Mouse (Mus musculus) CH12.LX (cell line): ENCODE results near the gene Foxo6. TPM values are rescaled to one million over a fixed set of nuclear protein-coding genes. Genes with fewer than 3 reads are reported as not detected.

ENCODE experiments used
- DNase-seq: peaks from one replicate; pipeline ENCODE4 v3.0.0-alpha.2; 2013; ENCODE audit errors: extremely low read depth
- H3K27ac ChIP-seq: 2 replicates; pipeline ENCODE4 v1.5.1; 2012; ENCODE audit warnings: low read depth, mild to moderate bottlenecking, control low read depth, moderate library complexity; ENCODE audit not compliant: insufficient read depth
- H3K27me3 ChIP-seq: replicated peaks from 2 replicates; pipeline ENCODE3; 2012; ENCODE audit warnings: inconsistent platforms
- H3K36me3 ChIP-seq, 2 experiments: replicated peaks in 1 of 2; 2 replicates each; pipeline versions ENCODE3 to v1.6.1; 2012; ENCODE audit warnings: inconsistent platforms in 1 of 2, low read length in 1 of 2, mild to moderate bottlenecking in 1 of 2, mixed read lengths in 1 of 2, moderate library complexity in 1 of 2; ENCODE audit not compliant: control insufficient read depth in 1 of 2, insufficient read depth in 1 of 2
- H3K4me1 ChIP-seq, 2 experiments: 2 replicates each; pipeline ENCODE4 v1.6.1; 2012; ENCODE audit warnings: inconsistent platforms in 1 of 2, moderate library complexity in 1 of 2; ENCODE audit not compliant: insufficient read depth in 2 of 2, control insufficient read depth in 1 of 2
- H3K4me2 ChIP-seq: 2 replicates; pipeline ENCODE4 v1.6.1; 2012; ENCODE audit warnings: low read depth, mild to moderate bottlenecking, control low read depth; ENCODE audit not compliant: poor library complexity, insufficient read depth, severe bottlenecking
- H3K4me3 ChIP-seq, 3 experiments: fragments of 150-350 bp in 1 of 3; sonication (generic) in 1 of 3; replicated peaks in 1 of 3; 2 replicates each; pipeline versions ENCODE3 to v1.5.1; 2011 to 2012; ENCODE audit warnings: low read depth in 2 of 3, low read length in 2 of 3, mild to moderate bottlenecking in 2 of 3, moderate library complexity in 2 of 3, control low read depth in 1 of 3, improper control_type of control experiment in 1 of 3, inconsistent platforms in 1 of 3, mixed read lengths in 1 of 3; ENCODE audit not compliant: poor library complexity in 1 of 3
- H3K79me2 ChIP-seq: replicated peaks from 2 replicates; pipeline ENCODE4 v1.6.1; 2012; ENCODE audit warnings: mild to moderate bottlenecking, moderate library complexity; ENCODE audit not compliant: control insufficient read depth, poor library complexity, insufficient read depth, severe bottlenecking; ENCODE audit errors: extremely low read depth
- H3K9ac ChIP-seq: 2 replicates; pipeline ENCODE4 v1.6.1; 2012; ENCODE audit warnings: low read depth, mild to moderate bottlenecking, control low read depth, moderate library complexity; ENCODE audit not compliant: insufficient read depth
- H3K9me3 ChIP-seq: replicated peaks from 2 replicates; pipeline ENCODE3; 2012; ENCODE audit warnings: low read length, inconsistent platforms, mixed read lengths
- CHD1 ChIP-seq: IDR thresholded peaks from 2 replicates; pipeline ENCODE4 v1.6.1; 2012; ENCODE audit warnings: low read depth, low read length, improper control_type of control experiment, inconsistent platforms
- CHD2 ChIP-seq: IDR thresholded peaks from 2 replicates; pipeline ENCODE4 v1.6.1; 2011; ENCODE audit warnings: low read length, improper control_type of control experiment
- CTCF ChIP-seq, 2 experiments: IDR thresholded peaks in 1 of 2; conservative IDR thresholded peaks in 1 of 2; 2 replicates each; pipeline ENCODE4 v1.5.1; 2011 to 2012; ENCODE audit warnings: low read depth in 2 of 2, low read length in 2 of 2, improper control_type of control experiment in 1 of 2, inconsistent platforms in 1 of 2, mild to moderate bottlenecking in 1 of 2, moderate library complexity in 1 of 2
- ELF1 ChIP-seq: IDR thresholded peaks from 2 replicates; pipeline ENCODE4 v1.6.1; 2014; ENCODE audit warnings: low read depth, mild to moderate bottlenecking, inconsistent platforms, low read length, improper control_type of control experiment
- ETS1 ChIP-seq: conservative IDR thresholded peaks from 2 replicates; pipeline ENCODE4 v1.6.1; 2012; ENCODE audit warnings: low read depth, mild to moderate bottlenecking, inconsistent platforms, low read length, improper control_type of control experiment, moderate library complexity
- GABPA ChIP-seq: IDR thresholded peaks from 2 replicates; pipeline ENCODE4 v1.6.1; 2012; ENCODE audit warnings: low read depth, low read length, improper control_type of control experiment, inconsistent platforms; ENCODE audit not compliant: insufficient replicate concordance
- JUND ChIP-seq: conservative IDR thresholded peaks from 2 replicates; pipeline ENCODE4 v1.6.1; 2011; ENCODE audit warnings: low read depth, low read length, improper control_type of control experiment
- MAX ChIP-seq: IDR thresholded peaks from 2 replicates; pipeline ENCODE4 v1.6.1; 2011; ENCODE audit warnings: low read length, improper control_type of control experiment
- MXI1 ChIP-seq: IDR thresholded peaks from 2 replicates; pipeline ENCODE4 v1.6.1; 2011; ENCODE audit warnings: mild to moderate bottlenecking, low read depth, low read length, improper control_type of control experiment
- PAX5 ChIP-seq: IDR thresholded peaks from 2 replicates; pipeline ENCODE4 v1.6.1; 2012; ENCODE audit warnings: low read length, inconsistent platforms, mixed read lengths
- RAD21 ChIP-seq: IDR thresholded peaks from 2 replicates; pipeline ENCODE4 v1.6.1; 2011; ENCODE audit warnings: low read depth, mild to moderate bottlenecking, low read length, improper control_type of control experiment, moderate library complexity
- SIN3A ChIP-seq: IDR thresholded peaks from 2 replicates; pipeline ENCODE4 v1.6.1; 2012; ENCODE audit warnings: low read length, improper control_type of control experiment, inconsistent platforms
- SMC3 ChIP-seq: IDR thresholded peaks from 2 replicates; pipeline ENCODE4 v1.6.1; 2011; ENCODE audit warnings: low read depth, low read length, improper control_type of control experiment
- TBP ChIP-seq: conservative IDR thresholded peaks from 2 replicates; pipeline ENCODE4 v1.6.1; 2011; ENCODE audit warnings: low read depth, low read length, improper control_type of control experiment
- TCF12 ChIP-seq: IDR thresholded peaks from 2 replicates; pipeline ENCODE4 v1.6.1; 2014; ENCODE audit warnings: low read depth, mild to moderate bottlenecking, inconsistent platforms, low read length, improper control_type of control experiment
- UBTF ChIP-seq: IDR thresholded peaks from 2 replicates; pipeline ENCODE4 v1.6.1; 2012; ENCODE audit warnings: low read depth, mild to moderate bottlenecking, inconsistent platforms, low read length, improper control_type of control experiment, moderate library complexity
- ZMIZ1 ChIP-seq: IDR thresholded peaks from 2 replicates; pipeline ENCODE4 v1.6.1; 2012; ENCODE audit warnings: low read depth, mild to moderate bottlenecking, inconsistent platforms, low read length, improper control_type of control experiment
- dilution Hi-C: fragments of 300-500 bp; cut with MboI; formaldehyde crosslinking; loops from 2 replicates; pipeline ENCODE4 v1.14.3; 2020; ENCODE audit warnings: low sequenced_read_pairs; ENCODE audit not compliant: extremely low pct_unique_long_range_greater_than_20kb, extremely low pct_ligation_motif_present
- in situ Hi-C: fragments of 300-500 bp; cut with MboI; formaldehyde crosslinking; loops from 3 replicates; pipeline ENCODE4 v1.14.3; 2019; ENCODE audit warnings: low sequenced_read_pairs, low pct_ligation_motif_present, low pct_unique_long_range_greater_than_20kb, mixed read lengths
- polyA plus RNA-seq: library from polyadenylated mRNA; unstranded; fragments of >175 nt; gene quantifications from 2 replicates; pipeline ENCODE4 v1.2.1, GENCODE M21; 2012; ENCODE audit warnings: low read depth; ENCODE audit not compliant: insufficient read length
- total RNA-seq, 2 experiments: library from RNA; depleted of rRNA; stranded (reverse); fragments of 300-350 nt in 1 of 2; fragments of >200 nt in 1 of 2; gene quantifications; 2 replicates each; pipeline ENCODE4 v1.2.3; 2012 to 2014

Gene Foxo6
- total and polyA plus RNA-seq, 3 experiments: not detected

DNA sequence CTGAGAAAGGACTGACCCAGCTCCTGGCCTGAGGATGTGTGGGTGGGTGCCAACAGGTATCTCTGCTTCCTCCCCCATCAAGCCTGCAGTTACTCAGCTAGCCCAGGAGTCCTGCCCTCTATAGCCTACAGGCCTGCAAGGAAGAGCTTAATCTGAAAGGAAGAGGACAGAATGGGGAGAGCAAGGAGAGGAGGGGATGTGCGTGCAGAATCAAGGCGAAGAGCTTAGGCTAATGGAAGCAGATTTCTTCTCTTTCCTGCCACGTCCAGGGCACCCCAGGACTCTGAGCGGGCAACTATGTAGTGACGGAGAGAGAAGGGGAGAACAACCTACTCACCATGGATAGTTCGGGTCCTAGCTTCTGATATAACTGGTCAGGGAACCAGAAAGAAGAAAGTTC, 37.9 kb upstream of the Foxo6 start:
- Histone ChIP-seq H3K27me3 (peaks cover 86% of the 10 kb centered on the region), H3K9ac (no peak overlapping the region), H3K79me2 (no peaks in the 10 kb centered on the region), H3K27ac (no peak overlapping the region), H3K9me3 (no peaks in the 10 kb centered on the region), H3K4me1 (no peaks in the 10 kb centered on the region), H3K36me3 (no peaks in the 10 kb centered on the region), H3K4me2 (no peak overlapping the region), H3K4me3 (no peak overlapping the region)
- dilution Hi-C loops: no loop called here
- DNase-seq: no peak
- in situ Hi-C loops: loop anchor here (5.0 kb wide), 1 partner anchor 98 kb away; no protein-coding TSS in a partner anchor
- TF ChIP-seq ZMIZ1: no peak
- TF ChIP-seq ELF1: no peak
- no peak for TF ChIP-seq SIN3A
- no peak for TF ChIP-seq CHD2
- no peak for TF ChIP-seq CTCF (conservative IDR thresholded peaks at IDR 0.05 in 1 of 2, IDR thresholded peaks at IDR 0.05 in 1 of 2; ENCODE audit: low read depth in 2 of 2, low read length in 2 of 2)
- TF ChIP-seq TBP: no peak
- TF ChIP-seq CHD1: no peak
- no peak for TF ChIP-seq SMC3
- no peak for TF ChIP-seq JUND
- no peak for TF ChIP-seq GABPA
- TF ChIP-seq UBTF: no peak
- no peak for TF ChIP-seq RAD21

DNA sequence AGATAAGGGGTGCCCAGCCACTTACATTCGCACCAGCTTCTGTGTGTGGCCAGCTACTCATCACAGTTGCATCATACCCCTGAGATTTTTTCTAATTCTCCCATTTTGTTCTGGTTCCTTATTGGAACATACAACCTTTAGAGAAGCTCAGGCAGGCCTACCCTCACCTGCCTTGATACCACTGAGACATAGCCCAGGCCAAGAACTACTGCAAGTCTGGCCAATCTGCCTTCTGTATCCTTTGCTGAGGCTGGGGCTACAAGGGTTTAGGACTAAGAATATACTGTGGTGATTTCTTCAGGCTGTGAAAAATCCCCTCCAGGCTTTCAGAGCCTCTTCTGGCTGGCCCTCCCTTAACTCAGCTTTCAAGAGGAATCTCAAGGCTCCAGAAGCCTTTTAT, 36.7 kb upstream of the Foxo6 start:
- TF ChIP-seq MXI1 (no peak), TCF12 (no peak), MAX (no peak), CTCF (conservative IDR thresholded peaks at IDR 0.05 in 1 of 2, IDR thresholded peaks at IDR 0.05 in 1 of 2; ENCODE audit: low read depth in 2 of 2, low read length in 2 of 2) (no peak), ETS1 (no peak), CHD2 (no peak), PAX5 (no peak)
- H3K27me3 ChIP-seq: peaks cover 88% of the 10 kb centered on the region
- H3K4me1 ChIP-seq: no peaks in the 10 kb centered on the region
- H3K4me2 ChIP-seq: no peak overlapping the region
- dilution Hi-C loops (no loop called here), in situ Hi-C loops (no loop called here)
- no peak overlapping the region for H3K4me3 ChIP-seq
- DNase-seq: no peak
- H3K9ac ChIP-seq: no peak overlapping the region
- H3K27ac ChIP-seq: no peak overlapping the region
- no peaks in the 10 kb centered on the region for H3K79me2 ChIP-seq
- no peaks in the 10 kb centered on the region for H3K9me3 ChIP-seq
- no peaks in the 10 kb centered on the region for H3K36me3 ChIP-seq
